Mouse (Mus musculus): Measurements from ENCODE around the gene Cdc7. TPM values are rescaled to one million over a fixed set of nuclear protein-coding genes. Genes with fewer than 3 reads are reported as not detected.
A peak's percentile ranks its signal among the peaks of the same experiment; 100 is the strongest.

Cdc7 gene
- polyA plus RNA-seq, 1 experiment from 2014 or later = 37.9 TPM

DNA sequence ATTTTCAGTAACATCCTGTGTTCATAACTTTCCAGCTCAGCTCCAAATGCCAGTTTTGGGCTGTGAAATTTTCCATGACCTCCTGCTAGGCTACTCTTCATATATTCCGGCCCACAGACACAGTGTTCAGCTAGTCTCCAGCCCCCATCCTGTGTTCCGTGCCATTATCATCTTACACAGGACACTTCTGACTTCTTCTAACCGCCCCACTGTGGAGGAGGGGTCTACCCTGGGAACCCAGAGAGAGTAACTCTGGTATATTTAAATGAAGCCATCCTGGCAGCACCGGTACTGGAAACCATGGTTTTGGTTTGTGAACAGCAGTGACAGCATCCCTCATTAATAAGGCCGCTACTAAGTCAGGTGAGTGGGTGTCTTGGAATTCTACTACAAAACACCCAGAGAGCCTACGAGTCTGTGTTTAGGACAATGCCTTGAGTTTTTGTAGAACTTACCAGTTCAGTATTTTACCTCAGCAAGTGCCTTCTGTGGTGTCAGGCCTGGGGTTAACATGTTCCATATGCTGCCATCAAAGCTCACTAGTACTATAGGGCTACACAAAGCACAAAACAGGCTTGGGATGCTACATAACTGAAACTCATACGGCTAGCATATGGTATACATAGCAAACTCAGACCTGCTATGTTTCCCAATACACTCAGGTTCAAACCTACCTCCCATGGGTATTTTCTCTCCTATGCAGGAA lies 32.6 kb downstream of the Cdc7 start:
- WGBS = 78% methylated on average over 7 of the region's 7 CpGs

DNA sequence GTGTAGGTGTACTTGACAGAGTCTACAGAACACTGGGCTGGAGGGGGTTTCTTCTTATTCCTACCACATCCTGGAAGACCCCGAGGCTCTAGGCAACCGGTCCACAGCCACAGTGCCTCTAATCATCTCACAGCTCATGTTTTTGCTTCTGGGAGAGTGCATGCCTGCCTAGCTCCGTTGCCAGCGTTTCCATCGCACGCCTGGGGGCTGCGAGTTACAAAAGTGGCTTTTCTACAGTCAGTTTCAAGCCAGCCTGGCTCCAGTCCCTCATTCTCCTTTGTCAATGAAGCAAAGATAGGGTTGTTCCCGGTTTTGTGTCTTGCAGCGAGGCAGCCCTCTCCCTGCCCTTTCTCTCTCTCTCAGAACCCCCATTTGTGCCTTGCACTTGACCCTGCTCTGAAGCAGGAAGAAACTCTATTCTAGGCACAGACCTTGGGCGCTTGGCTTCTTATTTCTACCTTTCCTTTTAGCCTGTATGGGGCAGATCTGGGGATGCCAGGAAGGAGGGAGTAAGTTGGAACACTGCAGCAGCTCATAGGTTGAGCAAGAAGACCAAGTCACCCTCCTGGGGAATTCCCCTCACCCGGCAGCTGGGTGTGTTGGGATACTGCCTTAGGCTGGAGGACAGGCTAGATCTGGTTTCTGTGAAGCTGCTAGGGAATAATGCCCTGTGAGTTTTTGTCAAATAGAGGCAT lies 37.4 kb downstream of the Cdc7 start:
- H3K9me3 ChIP-seq = no peaks in the 10 kb centered on the region
- H3K4me1 ChIP-seq (replicated peaks) = peaks cover 8% of the 10 kb centered on the region; the same call in 1 of the 2 replicates
- H3K27me3 ChIP-seq = no peaks in the 10 kb centered on the region
- no peaks in the 10 kb centered on the region for H3K36me3 ChIP-seq
- no peak overlapping the region for H3K4me3 ChIP-seq
- no peak overlapping the region for H3K9ac ChIP-seq
- H3K4me2 ChIP-seq = no peak overlapping the region
- WGBS = 53% methylated on average over 11 of the region's 11 CpGs
- no peak overlapping the region for H3K27ac ChIP-seq (replicated peaks)
- ATAC-seq (ENCODE audit: low read depth) = 0 out of 2 replicates have a peak, but pooled peaks have one; percentile 36

More for the DNA sequence above, 32.6 kb downstream of the Cdc7 start:
- Histone ChIP-seq H3K9me3 (no peaks in the 10 kb centered on the region), H3K9ac (no peak overlapping the region), H3K36me3 (no peaks in the 10 kb centered on the region), H3K4me3 (no peak overlapping the region), H3K27ac (replicated peaks) (0 out of 2 replicates have a peak overlapping the region, but pooled peaks have one; percentile 33), H3K27me3 (no peaks in the 10 kb centered on the region), H3K4me2 (no peak overlapping the region), H3K4me1 (replicated peaks) (peaks cover 9% of the 10 kb centered on the region; the same call in 1 of the 2 replicates)
- no peak for ATAC-seq (ENCODE audit: low read depth)

DNA sequence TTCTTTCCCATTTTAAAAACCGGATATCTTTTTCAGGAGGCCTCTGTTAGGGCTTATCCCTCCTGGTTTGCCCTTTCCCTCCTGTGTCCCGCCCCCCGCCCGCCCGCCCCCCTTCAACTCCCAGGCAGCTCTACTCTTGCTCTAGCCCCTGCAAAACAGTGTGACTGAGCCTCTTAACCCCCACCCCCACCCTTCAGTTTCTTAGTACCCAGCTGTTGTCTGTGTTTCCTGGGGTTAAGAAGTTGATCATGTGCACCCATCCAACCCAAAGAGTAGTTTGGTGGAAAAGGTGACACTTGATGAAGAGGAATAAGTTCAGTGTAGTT lies 37.9 kb downstream of the Cdc7 start:
- Histone ChIP-seq H3K27me3 (no peaks in the 10 kb centered on the region), H3K4me3 (no peak overlapping the region), H3K4me2 (no peak overlapping the region), H3K36me3 (no peaks in the 10 kb centered on the region), H3K4me1 (replicated peaks) (peaks cover 8% of the 10 kb centered on the region; the same call in 1 of the 2 replicates), H3K9ac (no peak overlapping the region), H3K27ac (replicated peaks) (no peak overlapping the region), H3K9me3 (no peaks in the 10 kb centered on the region)
- ATAC-seq (ENCODE audit: low read depth) = no peak
- 52% methylated on average over 5 of the region's 5 CpGs for WGBS

DNA sequence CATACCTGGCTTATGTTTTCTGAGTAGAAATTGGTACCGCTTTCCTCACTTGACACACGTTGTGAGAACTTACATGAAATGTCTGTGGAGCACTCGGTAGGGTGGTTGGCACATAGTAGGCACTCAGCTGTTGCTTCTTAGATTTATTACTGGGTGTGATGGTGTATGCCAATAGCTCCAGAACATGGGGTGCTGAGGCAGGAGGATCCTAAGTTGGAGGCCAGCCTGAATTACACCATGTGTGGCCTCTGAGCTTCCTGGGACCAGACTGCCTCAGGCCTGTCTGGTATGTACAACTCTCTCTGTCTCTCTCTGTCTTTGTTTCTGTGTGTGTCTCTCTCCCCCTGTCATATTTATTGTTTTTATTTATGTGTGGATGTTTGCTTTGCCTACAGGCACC lies 45.6 kb downstream of the Cdc7 start:
- Histone ChIP-seq H3K27ac (replicated peaks) (no peak overlapping the region), H3K27me3 (no peaks in the 10 kb centered on the region), H3K4me3 (no peak overlapping the region), H3K9ac (no peak overlapping the region), H3K36me3 (no peaks in the 10 kb centered on the region), H3K4me2 (no peak overlapping the region), H3K4me1 (replicated peaks) (peaks cover 3% of the 10 kb centered on the region; the same call in 1 of the 2 replicates), H3K9me3 (no peaks in the 10 kb centered on the region)
- no peak for ATAC-seq (ENCODE audit: low read depth)
- WGBS = 94% methylated on average over 3 of the region's 3 CpGs

DNA sequence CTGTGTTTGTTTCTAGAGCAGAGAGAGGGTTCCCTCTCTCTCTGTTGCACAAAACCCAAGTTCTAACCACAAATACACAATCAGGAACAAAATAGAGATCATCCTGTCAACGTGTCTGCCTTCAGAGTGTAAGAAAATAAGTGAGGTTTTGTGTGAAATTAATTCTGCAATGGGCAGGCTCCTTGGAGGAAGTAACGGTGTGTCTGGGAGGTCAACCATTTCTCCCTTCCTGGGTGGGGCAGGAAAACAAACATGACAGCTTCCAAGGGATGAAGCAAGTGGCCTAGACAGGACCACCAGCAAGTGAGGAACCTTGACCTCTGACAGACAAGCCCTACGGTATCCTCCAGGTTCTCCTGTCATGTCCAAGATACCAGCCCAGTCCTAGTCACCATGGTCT lies 46.2 kb downstream of the Cdc7 start:
- peaks cover 3% of the 10 kb centered on the region; the same call in 1 of the 2 replicates for H3K4me1 ChIP-seq (replicated peaks)
- no peak overlapping the region for H3K4me3 ChIP-seq
- WGBS = 76% methylated on average over 3 of the region's 3 CpGs
- no peaks in the 10 kb centered on the region for H3K27me3 ChIP-seq
- no peak overlapping the region for H3K27ac ChIP-seq (replicated peaks)
- H3K36me3 ChIP-seq = no peaks in the 10 kb centered on the region
- H3K4me2 ChIP-seq = no peak overlapping the region
- no peaks in the 10 kb centered on the region for H3K9me3 ChIP-seq
- H3K9ac ChIP-seq = no peak overlapping the region
- ATAC-seq (ENCODE audit: low read depth) = no peak

DNA sequence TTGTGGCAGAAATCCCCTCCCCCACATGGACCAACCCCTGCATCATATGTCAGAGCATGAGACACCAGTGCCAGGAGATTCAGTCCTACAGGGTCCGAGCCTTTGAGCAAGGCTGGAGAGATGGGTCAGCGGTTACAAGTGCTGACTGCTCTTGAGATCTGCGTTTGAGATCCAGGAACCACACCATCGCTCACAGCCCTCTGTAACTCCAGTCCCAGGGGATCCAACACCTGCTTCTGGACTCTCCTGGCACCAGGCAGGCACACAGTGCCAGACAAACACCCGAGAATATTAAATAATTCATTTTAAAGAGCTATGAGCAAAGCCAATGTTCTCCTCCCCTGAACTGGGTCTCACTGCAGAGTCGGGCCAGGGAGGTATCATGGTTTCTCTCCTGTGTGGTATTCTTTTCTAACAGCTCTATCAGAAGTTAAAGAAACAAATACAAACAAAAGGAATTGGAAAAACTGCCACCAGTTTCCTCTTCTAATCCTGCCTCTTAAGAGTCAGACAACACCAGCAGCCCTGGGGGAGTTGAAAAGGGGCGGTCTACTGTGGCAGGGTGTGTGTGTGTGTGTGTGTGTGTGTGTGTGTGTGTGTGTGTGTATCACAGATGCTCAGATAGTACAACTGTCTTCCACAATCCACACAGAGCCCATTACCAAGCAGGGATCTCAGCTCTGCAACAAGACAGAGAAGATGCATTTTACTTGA lies 47.4 kb downstream of the Cdc7 start:
- Histone ChIP-seq H3K36me3 (no peaks in the 10 kb centered on the region), H3K27me3 (no peaks in the 10 kb centered on the region), H3K27ac (replicated peaks) (no peak overlapping the region), H3K4me1 (replicated peaks) (peaks cover 3% of the 10 kb centered on the region; the same call in 1 of the 2 replicates), H3K4me3 (no peak overlapping the region), H3K4me2 (no peak overlapping the region), H3K9me3 (no peaks in the 10 kb centered on the region), H3K9ac (no peak overlapping the region)
- ATAC-seq (ENCODE audit: low read depth) = no peak
- WGBS = 75% methylated on average over 7 of the region's 7 CpGs

DNA sequence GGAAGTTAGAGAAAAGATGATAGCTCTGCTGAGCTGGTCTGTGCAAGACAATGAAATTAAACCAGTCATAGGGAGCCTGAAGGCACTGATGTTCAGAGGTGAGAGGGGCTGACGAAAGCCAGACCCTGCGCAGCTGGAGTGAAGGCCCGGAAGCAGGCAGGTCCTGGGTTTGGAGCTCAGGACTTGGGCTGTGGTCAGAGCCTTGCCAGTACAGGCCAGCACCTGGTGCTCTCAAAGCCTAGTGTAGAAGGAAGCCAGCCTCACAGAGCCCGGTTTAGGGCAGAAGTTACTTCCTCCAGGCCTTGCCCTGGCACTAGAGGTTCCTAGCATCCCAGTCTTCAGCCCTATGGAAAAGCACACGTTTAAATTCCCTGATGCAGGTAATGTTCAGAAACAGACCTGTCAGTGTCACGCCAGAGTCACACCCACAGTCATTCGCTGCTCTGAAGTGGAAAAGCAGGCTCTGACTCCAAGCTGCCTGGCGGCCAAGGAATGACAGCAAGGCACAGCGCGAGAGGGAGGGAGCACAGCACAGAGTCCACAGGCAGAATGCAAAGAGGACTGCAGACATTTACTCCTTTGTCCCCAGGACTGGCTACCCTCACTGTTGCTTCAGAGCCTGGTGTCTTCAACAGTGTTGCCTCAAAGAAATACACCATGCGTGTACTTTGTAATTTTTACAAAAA lies 48.1 kb downstream of the Cdc7 start:
- Histone ChIP-seq H3K4me1 (replicated peaks) (peaks cover 3% of the 10 kb centered on the region; the same call in 1 of the 2 replicates), H3K9me3 (no peaks in the 10 kb centered on the region), H3K9ac (no peak overlapping the region), H3K36me3 (no peaks in the 10 kb centered on the region), H3K27me3 (no peaks in the 10 kb centered on the region), H3K27ac (replicated peaks) (no peak overlapping the region), H3K4me3 (no peak overlapping the region), H3K4me2 (no peak overlapping the region)
- ATAC-seq (ENCODE audit: low read depth) = no peak
- whole genome bisulfite sequencing = 57% methylated on average over 11 of the region's 11 CpGs

DNA sequence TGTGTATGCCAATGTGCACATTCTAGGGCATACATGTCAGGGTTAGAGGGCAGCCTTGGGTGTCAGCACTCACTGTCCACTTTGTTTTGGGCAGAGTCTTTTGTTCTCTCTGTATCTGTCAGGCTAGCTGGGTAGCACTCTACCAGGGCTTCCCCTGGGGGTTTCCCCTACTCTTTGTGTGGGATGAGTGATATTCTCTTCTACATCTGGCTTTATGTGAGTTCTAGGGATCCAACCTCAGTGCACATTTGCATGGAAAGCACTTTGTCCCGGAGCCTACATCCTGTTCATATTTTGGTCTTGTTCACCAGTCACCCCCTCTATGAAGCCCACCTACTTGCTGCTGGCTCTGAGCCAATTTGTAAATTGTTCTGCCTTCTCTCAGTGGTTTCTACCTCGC lies 49.3 kb downstream of the Cdc7 start:
- Histone ChIP-seq H3K27me3 (no peaks in the 10 kb centered on the region), H3K4me2 (no peak overlapping the region), H3K36me3 (no peaks in the 10 kb centered on the region), H3K9ac (no peak overlapping the region), H3K9me3 (no peaks in the 10 kb centered on the region), H3K27ac (replicated peaks) (no peak overlapping the region), H3K4me1 (replicated peaks) (peaks cover 3% of the 10 kb centered on the region; the same call in 1 of the 2 replicates), H3K4me3 (no peak overlapping the region)
- ATAC-seq (ENCODE audit: low read depth) = no peak
- 59% methylated on average over 2 of the region's 2 CpGs for WGBS

DNA sequence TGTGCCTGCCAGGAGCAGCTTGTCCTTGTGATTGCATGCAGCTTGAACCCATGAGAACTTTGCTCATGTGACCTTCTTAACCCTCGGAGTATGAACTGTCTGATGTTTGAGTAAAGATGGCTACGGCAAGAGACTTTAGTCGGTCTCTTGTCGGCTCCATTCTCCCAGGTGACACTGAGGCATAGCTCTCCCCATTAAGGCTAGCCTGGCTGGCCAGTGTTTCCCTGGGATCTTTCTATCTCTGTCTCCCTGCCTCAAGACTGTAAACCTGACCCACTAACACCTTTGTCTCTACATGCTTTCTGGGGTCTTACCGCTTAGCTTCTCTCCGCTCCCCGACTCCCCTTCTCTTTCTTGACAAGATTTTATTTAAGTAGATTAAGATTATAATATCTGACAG lies 50.0 kb downstream of the Cdc7 start:
- H3K9ac ChIP-seq = no peak overlapping the region
- no peak overlapping the region for H3K4me2 ChIP-seq
- H3K4me1 ChIP-seq (replicated peaks) = peaks cover 3% of the 10 kb centered on the region; the same call in 1 of the 2 replicates
- ATAC-seq (ENCODE audit: low read depth) = no peak
- H3K27ac ChIP-seq (replicated peaks) = no peak overlapping the region
- WGBS = 87% methylated on average over 7 of the region's 7 CpGs
- no peaks in the 10 kb centered on the region for H3K27me3 ChIP-seq
- no peak overlapping the region for H3K4me3 ChIP-seq
- no peaks in the 10 kb centered on the region for H3K36me3 ChIP-seq
- H3K9me3 ChIP-seq = no peaks in the 10 kb centered on the region

DNA sequence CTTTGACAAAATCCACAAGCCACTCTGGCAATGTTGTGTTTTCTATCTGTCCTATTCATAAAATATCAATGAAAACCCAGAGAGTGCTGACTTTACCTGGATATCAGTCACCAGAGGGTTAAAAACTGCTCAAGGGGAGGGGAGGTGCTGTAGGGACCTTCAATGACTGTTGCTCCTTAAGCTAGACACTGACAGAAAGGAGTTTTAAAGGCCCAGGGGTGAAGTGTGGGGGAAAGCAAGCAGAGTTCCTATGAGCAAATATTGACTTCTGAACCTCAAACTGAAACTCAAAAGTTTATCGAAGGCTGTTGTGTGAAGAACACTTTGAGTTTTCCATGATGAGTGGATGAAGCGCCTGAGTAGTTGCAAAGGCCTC lies 50.9 kb downstream of the Cdc7 start:
- 83% methylated on average over 2 of the region's 2 CpGs for WGBS

DNA sequence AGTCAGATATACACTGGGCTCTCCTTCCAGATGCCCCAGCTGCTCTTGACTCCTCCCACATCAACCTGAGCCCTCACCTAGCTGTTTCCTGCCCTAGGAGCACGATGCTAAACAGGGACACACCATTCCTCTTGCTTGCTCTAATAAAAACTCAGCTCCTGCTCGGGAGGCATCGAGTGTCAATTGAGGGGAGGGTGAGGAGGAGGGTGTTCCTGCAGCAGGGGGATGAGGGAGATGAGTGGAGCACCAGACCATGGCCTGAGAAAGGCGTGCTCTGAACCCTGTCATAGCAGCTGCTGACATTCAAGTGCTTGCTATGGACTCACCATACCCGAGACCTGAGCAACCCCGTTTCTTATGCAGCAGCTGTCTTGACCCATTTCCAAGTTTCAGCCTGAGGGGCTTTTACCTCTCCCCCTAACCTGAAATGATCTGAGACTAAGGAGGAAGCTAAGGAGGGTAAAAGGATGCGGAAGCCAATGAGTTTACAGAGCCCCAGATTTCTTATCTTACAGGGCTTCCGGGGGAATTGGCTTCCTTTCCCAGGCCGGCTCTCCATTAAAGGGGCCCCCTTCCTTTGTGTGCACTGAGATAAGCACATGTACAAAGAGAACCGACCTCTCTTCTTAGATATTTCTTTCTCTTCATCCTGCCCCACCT lies 51.4 kb downstream of the Cdc7 start:
- 41% methylated on average over 10 of the region's 10 CpGs for WGBS
- ATAC-seq (ENCODE audit: low read depth) = no peak
- no peaks in the 10 kb centered on the region for H3K9me3 ChIP-seq

More for the DNA sequence above, 50.9 kb downstream of the Cdc7 start:
- no peaks in the 10 kb centered on the region for H3K36me3 ChIP-seq
- no peak overlapping the region for H3K27ac ChIP-seq (replicated peaks)
- H3K4me3 ChIP-seq = no peak overlapping the region
- ATAC-seq (ENCODE audit: low read depth) = no peak
- no peak overlapping the region for H3K9ac ChIP-seq
- peaks cover 3% of the 10 kb centered on the region; the same call in 1 of the 2 replicates for H3K4me1 ChIP-seq (replicated peaks)
- H3K9me3 ChIP-seq = no peaks in the 10 kb centered on the region
- H3K4me2 ChIP-seq = no peak overlapping the region
- no peaks in the 10 kb centered on the region for H3K27me3 ChIP-seq

More for the DNA sequence above, 51.4 kb downstream of the Cdc7 start:
- Histone ChIP-seq H3K27me3 (no peaks in the 10 kb centered on the region), H3K9ac (no peak overlapping the region), H3K4me3 (no peak overlapping the region), H3K36me3 (no peaks in the 10 kb centered on the region), H3K27ac (replicated peaks) (no peak overlapping the region), H3K4me1 (replicated peaks) (peaks cover 9% of the 10 kb centered on the region), H3K4me2 (no peak overlapping the region)

All from neural tube, embryonic 13.5 days (tissue).